Mouse (Mus musculus): ENCODE results near the gene Dbf4. TPM values are rescaled to one million over a fixed set of nuclear protein-coding genes. Genes with fewer than 3 reads are reported as not detected.

Gene Dbf4
- polyA plus RNA-seq, 1 experiment from 2014 or later = 25.9 TPM

DNA sequence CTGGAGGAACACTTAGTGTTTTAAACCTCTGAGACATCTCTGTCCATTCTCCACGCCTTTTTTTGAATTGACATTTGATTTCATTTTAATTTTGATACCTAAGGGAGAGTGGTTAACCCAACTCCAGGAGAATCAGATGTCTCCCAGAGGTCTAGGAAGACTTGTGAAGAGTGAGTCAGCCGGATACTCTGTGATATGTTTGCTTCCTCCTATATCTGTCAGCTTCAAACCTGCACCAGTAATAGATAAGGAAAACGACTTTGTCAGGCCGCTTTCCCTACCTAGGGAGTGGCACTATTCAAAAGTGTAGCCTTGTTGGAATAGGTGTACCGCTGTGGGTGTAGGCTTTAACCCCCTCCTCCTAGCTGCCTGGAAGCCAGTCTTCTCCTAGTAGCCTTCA, 53.7 kb downstream of the Dbf4 start:
- no peak overlapping the region for H3K27ac ChIP-seq (ENCODE audit: low read length)
- ATAC-seq (replicated peaks; ENCODE audit: extremely low read depth, insufficient read depth, low FRiP score) = no peak
- no peaks in the 10 kb centered on the region for H3K9me3 ChIP-seq (replicated peaks; ENCODE audit: control insufficient read depth, low read length)
- no peaks in the 10 kb centered on the region for H3K27me3 ChIP-seq (ENCODE audit: control insufficient read depth, insufficient read depth, low read length)
- H3K9ac ChIP-seq (ENCODE audit: low read length) = no peak overlapping the region
- H3K36me3 ChIP-seq (ENCODE audit: control insufficient read depth, insufficient read depth) = no peaks in the 10 kb centered on the region
- no peak overlapping the region for H3K4me2 ChIP-seq (ENCODE audit: low read depth, low read length)
- H3K4me1 ChIP-seq (ENCODE audit: control insufficient read depth, insufficient read depth, low read length) = peaks cover 3% of the 10 kb centered on the region; the same call in 1 of the 2 replicates
- no peak overlapping the region for H3K4me3 ChIP-seq (ENCODE audit: low read length)
- 72% methylated on average over 5 of the region's 5 CpGs for WGBS

DNA sequence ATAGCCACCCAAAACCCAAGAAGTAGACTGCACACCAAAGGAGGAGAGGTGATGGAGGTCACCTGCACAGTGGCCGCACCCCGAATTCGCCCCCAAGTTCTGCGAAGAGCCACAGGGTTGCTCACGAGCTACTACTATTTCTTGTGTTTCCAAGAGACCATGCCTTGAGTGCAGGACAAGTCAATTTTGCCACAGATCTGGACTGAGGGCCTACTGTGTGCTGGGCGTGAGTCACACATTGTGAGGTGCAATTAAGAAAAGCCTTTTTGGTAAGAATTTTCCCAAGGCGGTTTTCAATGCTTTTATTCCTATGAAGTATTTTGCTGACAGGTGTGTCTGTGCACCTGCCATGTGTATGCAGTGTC, 54.2 kb downstream of the Dbf4 start:
- H3K36me3 ChIP-seq (ENCODE audit: control insufficient read depth, insufficient read depth) = no peaks in the 10 kb centered on the region
- H3K27ac ChIP-seq (ENCODE audit: low read length) = no peak overlapping the region
- H3K4me3 ChIP-seq (ENCODE audit: low read length) = peak overlapping the region; percentile 81
- H3K4me2 ChIP-seq (ENCODE audit: low read depth, low read length) = peak overlapping the region; percentile 83
- H3K27me3 ChIP-seq (ENCODE audit: control insufficient read depth, insufficient read depth, low read length) = no peaks in the 10 kb centered on the region
- WGBS = 34% methylated on average over 7 of the region's 7 CpGs
- no peak overlapping the region for H3K9ac ChIP-seq (ENCODE audit: low read length)
- no peak for ATAC-seq (replicated peaks; ENCODE audit: extremely low read depth, insufficient read depth, low FRiP score)
- H3K9me3 ChIP-seq (replicated peaks; ENCODE audit: control insufficient read depth, low read length) = no peaks in the 10 kb centered on the region
- peaks cover 3% of the 10 kb centered on the region; the same call in 1 of the 2 replicates for H3K4me1 ChIP-seq (ENCODE audit: control insufficient read depth, insufficient read depth, low read length)

DNA sequence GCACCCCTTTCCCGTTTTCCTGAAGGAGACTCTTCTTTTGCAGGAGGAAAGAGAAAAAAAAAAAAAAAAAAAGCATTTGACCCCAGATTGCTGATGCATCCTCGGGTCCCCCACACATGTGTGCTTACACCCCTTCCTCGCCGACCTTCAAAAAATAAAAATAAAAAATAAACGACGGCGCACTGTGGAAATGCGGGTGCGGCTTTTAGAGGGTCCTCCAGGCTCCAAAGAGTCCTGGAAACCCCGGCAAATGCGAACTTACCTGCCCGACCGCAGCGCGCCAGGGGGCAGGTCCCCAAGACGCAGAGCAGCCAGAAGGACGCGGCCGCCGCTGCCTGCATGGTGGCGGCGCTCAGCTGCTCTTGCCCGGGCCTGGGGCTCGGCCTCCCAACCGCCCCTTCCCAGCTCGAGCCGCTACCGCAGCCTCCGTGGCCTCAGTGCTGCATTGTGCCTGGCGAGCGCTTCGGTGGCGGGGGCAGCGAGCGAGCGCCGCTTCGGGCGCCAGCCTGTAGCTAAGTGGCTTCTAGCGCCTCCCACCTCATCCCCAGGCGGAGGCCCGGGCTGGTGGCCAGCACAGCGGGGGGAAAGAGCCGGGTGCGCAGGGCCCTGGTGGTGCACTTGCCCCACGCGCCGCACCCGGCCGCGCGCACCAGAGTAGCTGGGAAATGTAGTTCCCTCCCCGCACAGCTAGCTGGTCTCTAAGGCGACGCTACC, 54.7 kb downstream of the Dbf4 start, which contains the start of gene Adam22:
Gene Adam22, minus strand, starts transcription at position 547 of the 714 bp plus-strand sequence.
- peak; percentile 97 for ATAC-seq (replicated peaks; ENCODE audit: extremely low read depth, insufficient read depth, low FRiP score)
- WGBS = under 1% methylated on average over 55 of the region's 55 CpGs
- H3K36me3 ChIP-seq (ENCODE audit: control insufficient read depth, insufficient read depth) = no peaks in the 10 kb centered on the region
- no peaks in the 10 kb centered on the region for H3K27me3 ChIP-seq (ENCODE audit: control insufficient read depth, insufficient read depth, low read length)
- H3K9me3 ChIP-seq (replicated peaks; ENCODE audit: control insufficient read depth, low read length) = no peaks in the 10 kb centered on the region
- H3K4me2 ChIP-seq (ENCODE audit: low read depth, low read length) = peak within 1 kb of the TSS; percentile 83
- H3K4me1 ChIP-seq (ENCODE audit: control insufficient read depth, insufficient read depth, low read length) = peaks cover 3% of the 10 kb centered on the region; the same call in 1 of the 2 replicates
- H3K27ac ChIP-seq (ENCODE audit: low read length) = peak within 1 kb of the TSS; percentile 58
- peak within 1 kb of the TSS; percentile 81 for H3K4me3 ChIP-seq (ENCODE audit: low read length)
- H3K9ac ChIP-seq (ENCODE audit: low read length) = peak within 1 kb of the TSS; percentile 84

- WGBS = 3% methylated on average over 24 of the region's 25 CpGs
- peak overlapping the region; percentile 83 for H3K4me2 ChIP-seq (ENCODE audit: low read depth, low read length)
- H3K9ac ChIP-seq (ENCODE audit: low read length) = peak overlapping the region; percentile 84
- H3K4me1 ChIP-seq (ENCODE audit: control insufficient read depth, insufficient read depth, low read length) = peaks cover 3% of the 10 kb centered on the region; the same call in 1 of the 2 replicates
- H3K36me3 ChIP-seq (ENCODE audit: control insufficient read depth, insufficient read depth) = no peaks in the 10 kb centered on the region
- no peaks in the 10 kb centered on the region for H3K9me3 ChIP-seq (replicated peaks; ENCODE audit: control insufficient read depth, low read length)
- H3K27me3 ChIP-seq (ENCODE audit: control insufficient read depth, insufficient read depth, low read length) = no peaks in the 10 kb centered on the region
- peak overlapping the region; percentile 81 for H3K4me3 ChIP-seq (ENCODE audit: low read length)
- 0 out of 2 replicates have a peak, but pooled peaks have one; percentile 33 for ATAC-seq (replicated peaks; ENCODE audit: extremely low read depth, insufficient read depth, low FRiP score)
- H3K27ac ChIP-seq (ENCODE audit: low read length) = no peak overlapping the region
Measured at GRCm38 (mm10) chr5:8366771-8367613, 55.5 kb downstream of the Dbf4 start.

DNA sequence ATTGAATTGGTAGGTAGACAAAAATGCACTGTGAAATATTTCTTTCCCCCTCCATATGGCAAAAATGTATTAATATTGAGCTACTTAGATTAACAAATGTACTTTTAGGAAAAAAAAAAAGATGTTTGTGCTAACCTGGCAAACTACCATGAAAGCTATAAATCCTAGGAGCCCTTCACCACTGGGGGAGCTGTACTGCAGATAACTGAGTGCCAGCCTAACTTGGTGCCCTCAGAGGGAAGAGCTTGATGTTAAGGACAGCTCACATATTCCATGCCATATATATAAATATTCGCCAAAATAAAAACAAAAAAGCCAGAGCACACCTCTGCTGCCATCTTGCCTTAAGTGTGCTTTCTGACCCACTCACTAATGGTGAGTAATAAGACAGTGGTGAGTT, 60.2 kb downstream of the Dbf4 start:
- Histone ChIP-seq H3K4me2 (ENCODE audit: low read depth, low read length) (no peak overlapping the region), H3K36me3 (ENCODE audit: control insufficient read depth, insufficient read depth) (no peaks in the 10 kb centered on the region), H3K27ac (ENCODE audit: low read length) (no peak overlapping the region), H3K4me3 (ENCODE audit: low read length) (no peak overlapping the region), H3K4me1 (ENCODE audit: control insufficient read depth, insufficient read depth, low read length) (peaks cover 11% of the 10 kb centered on the region), H3K27me3 (ENCODE audit: control insufficient read depth, insufficient read depth, low read length) (no peaks in the 10 kb centered on the region), H3K9ac (ENCODE audit: low read length) (no peak overlapping the region), H3K9me3 (replicated peaks; ENCODE audit: control insufficient read depth, low read length) (no peaks in the 10 kb centered on the region)
- 35% methylated on average over 1 of the region's 1 CpGs for WGBS
- no peak for ATAC-seq (replicated peaks; ENCODE audit: extremely low read depth, insufficient read depth, low FRiP score)

DNA sequence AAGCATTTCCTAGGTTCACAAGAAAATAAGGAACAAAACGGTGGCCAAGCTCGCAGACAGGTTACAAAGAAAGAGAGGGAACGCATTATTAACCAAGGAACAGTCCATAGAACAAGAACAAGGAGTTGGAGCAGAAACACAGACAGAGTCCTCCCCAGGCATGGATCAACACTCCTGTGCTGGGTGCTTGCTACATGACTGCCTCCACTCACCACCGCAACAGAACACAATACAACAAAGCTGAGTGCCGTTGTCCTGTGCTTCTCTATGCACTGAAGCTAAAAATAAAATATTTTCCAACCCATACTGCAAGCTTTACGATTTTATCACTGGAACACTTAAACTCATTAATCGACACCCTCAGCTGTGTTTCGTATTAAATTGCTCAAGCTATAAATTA, 64.8 kb downstream of the Dbf4 start:
- Histone ChIP-seq H3K4me1 (ENCODE audit: control insufficient read depth, insufficient read depth, low read length) (peaks cover 19% of the 10 kb centered on the region), H3K9ac (ENCODE audit: low read length) (peak overlapping the region; percentile 43; the same call in 1 of the 2 replicates), H3K9me3 (replicated peaks; ENCODE audit: control insufficient read depth, low read length) (no peaks in the 10 kb centered on the region), H3K27ac (ENCODE audit: low read length) (peak overlapping the region; percentile 77), H3K36me3 (ENCODE audit: control insufficient read depth, insufficient read depth) (no peaks in the 10 kb centered on the region), H3K4me3 (ENCODE audit: low read length) (no peak overlapping the region), H3K27me3 (ENCODE audit: control insufficient read depth, insufficient read depth, low read length) (no peaks in the 10 kb centered on the region), H3K4me2 (ENCODE audit: low read depth, low read length) (peak overlapping the region; percentile 27)
- peak; percentile 50 for ATAC-seq (replicated peaks; ENCODE audit: extremely low read depth, insufficient read depth, low FRiP score)
- WGBS = 41% methylated on average over 8 of the region's 8 CpGs

DNA sequence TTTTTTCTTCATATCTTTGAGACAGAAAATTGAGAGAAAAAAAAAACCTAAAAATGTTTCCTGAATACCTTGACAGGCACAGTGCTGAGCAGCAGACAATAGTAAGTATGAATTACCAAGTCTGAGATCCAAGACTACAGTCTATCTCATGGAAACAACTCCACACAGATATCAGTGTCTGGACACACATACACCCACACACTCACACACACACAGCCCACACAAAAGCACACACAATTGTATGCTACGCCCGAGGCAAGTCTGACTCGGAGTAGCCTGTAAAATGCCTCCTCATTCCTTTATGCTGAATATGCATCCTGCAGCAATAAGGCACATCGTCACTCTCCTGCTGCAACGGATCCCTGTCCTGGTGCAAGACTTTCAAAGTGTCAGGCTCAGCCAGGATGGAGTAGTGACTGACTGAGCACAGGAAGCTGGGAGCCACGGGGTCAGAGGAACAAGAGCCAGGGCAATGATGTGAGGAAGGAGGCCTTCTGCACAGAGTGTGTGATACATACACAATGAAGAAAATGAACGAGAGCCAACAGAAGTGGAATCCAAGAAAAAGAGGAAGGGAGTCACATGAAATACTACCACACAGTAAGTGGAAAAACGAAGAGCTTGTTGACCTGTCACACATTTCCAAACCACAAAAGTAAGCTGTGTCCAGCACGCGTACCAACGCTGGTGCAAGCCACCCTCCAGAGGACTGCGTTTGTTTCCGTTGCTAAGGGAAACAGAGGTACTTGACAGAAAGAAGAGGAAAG, 65.4 kb downstream of the Dbf4 start:
- 26% methylated on average over 13 of the region's 13 CpGs for WGBS
- peak; percentile 70 for ATAC-seq (replicated peaks; ENCODE audit: extremely low read depth, insufficient read depth, low FRiP score)
- no peak overlapping the region for H3K4me3 ChIP-seq (ENCODE audit: low read length)
- H3K4me2 ChIP-seq (ENCODE audit: low read depth, low read length) = peak overlapping the region; percentile 27
- H3K27ac ChIP-seq (ENCODE audit: low read length) = peak overlapping the region; percentile 77
- H3K9ac ChIP-seq (ENCODE audit: low read length) = peak overlapping the region; percentile 43; the same call in 1 of the 2 replicates
- no peaks in the 10 kb centered on the region for H3K27me3 ChIP-seq (ENCODE audit: control insufficient read depth, insufficient read depth, low read length)
- peaks cover 19% of the 10 kb centered on the region for H3K4me1 ChIP-seq (ENCODE audit: control insufficient read depth, insufficient read depth, low read length)
- no peaks in the 10 kb centered on the region for H3K36me3 ChIP-seq (ENCODE audit: control insufficient read depth, insufficient read depth)
- H3K9me3 ChIP-seq (replicated peaks; ENCODE audit: control insufficient read depth, low read length) = no peaks in the 10 kb centered on the region

- Histone ChIP-seq H3K27ac (ENCODE audit: low read length) (peak overlapping the region; percentile 79), H3K4me2 (ENCODE audit: low read depth, low read length) (no peak overlapping the region)
Measured at GRCm38 (mm10) chr5:8356326-8356725, 66.2 kb downstream of the Dbf4 start.

More at GRCm38 (mm10) chr5:8356326-8356725, 66.2 kb downstream of the Dbf4 start:
- Histone ChIP-seq H3K36me3 (ENCODE audit: control insufficient read depth, insufficient read depth) (no peaks in the 10 kb centered on the region), H3K27me3 (ENCODE audit: control insufficient read depth, insufficient read depth, low read length) (no peaks in the 10 kb centered on the region), H3K9ac (ENCODE audit: low read length) (no peak overlapping the region), H3K9me3 (replicated peaks; ENCODE audit: control insufficient read depth, low read length) (no peaks in the 10 kb centered on the region), H3K4me1 (ENCODE audit: control insufficient read depth, insufficient read depth, low read length) (peaks cover 19% of the 10 kb centered on the region), H3K4me3 (ENCODE audit: low read length) (no peak overlapping the region)
- 19% methylated on average over 2 of the region's 2 CpGs for WGBS
- peak; percentile 81 for ATAC-seq (replicated peaks; ENCODE audit: extremely low read depth, insufficient read depth, low FRiP score)
